Mouse (Mus musculus) T-helper 1 cell (primary cell): ENCODE measurements around the gene Stox2.

Experiments used
- in situ Hi-C: fragments of 300-600 bp; cut with MboI, MseI; formaldehyde crosslinking; loops from one replicate; pipeline ENCODE4 v1.15.1; 2025; ENCODE audit warnings: high pct_unique_total_duplicates

The Stox2 gene

DNA sequence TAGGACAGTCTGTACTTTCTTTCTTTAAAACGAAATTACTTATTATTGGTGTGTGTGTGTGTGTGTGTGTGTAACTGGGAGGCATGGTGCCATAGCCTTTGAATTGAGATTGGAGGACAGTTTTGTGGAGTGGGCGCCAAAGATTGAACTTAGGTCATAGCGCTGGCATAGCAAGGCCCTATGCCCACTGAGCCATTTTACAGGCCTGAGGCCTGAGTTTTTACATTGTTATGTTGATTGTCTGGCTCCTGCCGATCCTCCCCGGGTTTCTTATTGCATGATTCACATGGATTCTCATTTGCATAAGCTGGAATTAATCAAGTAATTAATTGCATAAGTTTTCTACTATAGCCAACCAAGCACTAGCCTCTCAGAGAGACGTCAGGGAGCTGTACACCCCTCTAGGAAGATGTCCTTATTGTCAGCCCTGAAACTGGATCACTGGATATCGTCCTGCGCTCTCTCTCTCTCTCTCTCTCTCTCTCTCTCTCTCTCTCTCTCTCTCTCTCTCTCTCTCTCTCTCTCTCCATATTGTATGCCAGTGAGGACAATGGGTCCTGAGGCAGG is 90.7 kb downstream of the Stox2 start:
- in situ Hi-C loops = no loop called here

DNA sequence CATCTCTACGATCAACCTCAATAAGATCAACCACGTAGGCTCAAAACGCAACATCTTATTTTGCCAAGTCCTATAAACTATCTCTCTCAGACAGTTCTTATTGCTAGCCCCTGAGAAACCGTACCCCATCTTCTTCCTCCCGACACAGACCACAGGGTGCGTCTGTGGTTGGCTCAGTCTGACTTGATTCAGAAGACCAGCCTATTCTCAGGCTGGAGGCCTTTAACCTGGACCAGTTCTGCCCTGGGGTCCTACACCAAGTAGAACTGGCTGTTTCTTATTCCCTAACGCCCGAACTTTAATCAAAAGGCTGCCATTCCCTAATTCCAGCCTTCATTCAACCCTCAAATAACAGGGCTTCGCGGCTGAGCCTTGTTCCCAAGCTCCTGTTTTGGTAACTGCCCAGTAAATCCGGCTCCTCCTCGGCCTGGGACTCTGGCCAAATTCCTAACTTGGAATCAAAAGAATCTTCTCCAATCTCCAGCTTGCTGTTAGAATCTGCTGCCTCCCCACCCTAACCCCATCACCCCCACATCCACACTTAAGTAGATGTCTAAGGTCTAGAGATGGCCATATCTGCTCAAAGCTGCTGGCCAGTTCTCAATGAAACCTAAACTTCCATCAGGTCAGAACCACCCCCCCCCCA is 91.5 kb downstream of the Stox2 start:
- in situ Hi-C loops = no loop called here

DNA sequence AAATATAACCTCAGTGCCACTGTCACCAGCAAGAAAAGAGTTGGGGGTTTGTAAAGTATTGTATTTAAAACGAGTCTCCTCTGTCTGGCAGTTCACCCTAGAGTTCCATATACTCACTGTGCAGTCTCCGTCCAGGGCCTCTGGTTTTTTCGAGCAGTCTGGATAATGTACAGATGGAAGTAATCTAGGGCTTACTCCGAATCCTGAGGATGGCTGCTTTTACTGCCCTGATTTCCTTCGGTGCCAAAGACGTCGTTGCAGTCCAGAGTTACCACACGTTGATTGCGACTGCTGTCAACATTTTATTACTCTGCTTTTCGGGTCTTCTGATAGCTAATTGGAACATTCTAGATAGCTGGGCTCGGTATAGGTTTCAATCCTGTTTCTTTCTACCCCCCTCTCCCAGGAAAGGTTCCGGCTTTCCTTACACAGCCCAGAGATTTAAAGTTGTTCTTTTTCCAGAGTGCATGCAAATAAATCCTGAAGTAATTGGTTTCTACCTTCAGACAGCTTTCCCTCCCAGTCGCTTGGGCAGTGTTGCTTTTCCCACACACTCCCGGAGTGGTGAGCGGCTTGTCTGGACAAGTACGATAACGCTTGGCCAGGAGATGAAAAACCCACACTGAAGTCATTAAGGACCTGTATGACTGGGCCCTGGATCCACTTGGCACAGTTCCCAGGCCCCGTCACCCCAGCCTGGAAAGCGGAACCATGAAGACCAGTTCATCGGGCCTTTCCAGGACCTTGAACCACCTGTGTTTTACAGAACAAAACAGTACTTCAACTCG is 94.1 kb downstream of the Stox2 start:
- in situ Hi-C loops = no loop called here

DNA sequence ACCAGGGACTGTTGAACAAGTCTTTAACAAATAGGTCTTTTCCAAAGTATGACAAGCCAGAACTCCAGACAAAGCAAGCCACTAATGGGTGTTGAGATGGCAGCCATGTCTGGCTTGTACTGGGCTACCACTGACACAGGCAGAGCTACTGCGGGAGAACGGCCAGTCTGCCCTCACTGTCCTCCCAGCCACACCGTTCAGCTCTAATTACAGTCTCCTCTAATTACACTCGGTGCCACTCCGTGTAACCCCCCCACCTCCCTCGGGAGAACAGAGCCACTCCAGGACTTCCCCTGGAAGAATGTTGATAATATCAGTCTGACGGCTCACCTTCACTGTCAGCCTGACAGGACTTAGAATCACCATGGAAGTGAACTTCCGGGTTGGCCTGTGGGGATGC is 97.1 kb downstream of the Stox2 start:
- in situ Hi-C loops = no loop called here

DNA sequence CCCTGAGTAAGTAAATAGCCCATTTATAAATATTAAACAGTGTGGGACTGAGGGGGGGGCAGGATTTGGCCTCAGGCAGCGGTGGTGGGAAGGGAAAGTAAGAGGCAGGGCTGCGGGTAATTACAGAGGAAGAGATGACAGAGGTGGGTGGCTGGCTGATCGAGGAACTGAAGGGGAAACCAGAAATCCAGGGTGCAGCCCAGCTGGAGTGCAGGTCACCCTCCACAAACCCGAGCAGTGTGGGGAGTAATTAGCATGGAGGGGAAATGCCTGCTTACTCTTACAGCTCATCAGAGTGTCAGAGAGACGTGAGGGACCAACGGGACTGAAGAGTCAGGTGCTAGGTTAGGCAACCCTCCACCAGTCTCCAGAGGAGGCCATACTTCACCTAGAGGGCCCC is 98.4 kb downstream of the Stox2 start:
- in situ Hi-C loops = no loop called here

DNA sequence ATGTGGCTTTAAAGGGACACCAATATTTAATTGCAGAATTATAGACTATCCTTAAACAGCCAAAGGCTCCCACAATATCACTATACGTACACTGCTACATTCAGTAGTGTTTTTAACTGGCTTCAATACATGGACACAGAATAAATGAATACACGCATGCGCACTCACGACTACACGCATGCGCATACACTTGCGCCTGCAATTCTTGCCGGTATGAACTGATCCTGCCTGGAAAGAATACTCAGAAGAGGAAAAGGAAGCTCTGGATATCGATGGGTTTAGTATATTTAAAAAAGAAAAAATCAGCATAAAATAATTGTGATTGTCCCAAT is 100.4 kb downstream of the Stox2 start:
- in situ Hi-C loops = no loop called here

DNA sequence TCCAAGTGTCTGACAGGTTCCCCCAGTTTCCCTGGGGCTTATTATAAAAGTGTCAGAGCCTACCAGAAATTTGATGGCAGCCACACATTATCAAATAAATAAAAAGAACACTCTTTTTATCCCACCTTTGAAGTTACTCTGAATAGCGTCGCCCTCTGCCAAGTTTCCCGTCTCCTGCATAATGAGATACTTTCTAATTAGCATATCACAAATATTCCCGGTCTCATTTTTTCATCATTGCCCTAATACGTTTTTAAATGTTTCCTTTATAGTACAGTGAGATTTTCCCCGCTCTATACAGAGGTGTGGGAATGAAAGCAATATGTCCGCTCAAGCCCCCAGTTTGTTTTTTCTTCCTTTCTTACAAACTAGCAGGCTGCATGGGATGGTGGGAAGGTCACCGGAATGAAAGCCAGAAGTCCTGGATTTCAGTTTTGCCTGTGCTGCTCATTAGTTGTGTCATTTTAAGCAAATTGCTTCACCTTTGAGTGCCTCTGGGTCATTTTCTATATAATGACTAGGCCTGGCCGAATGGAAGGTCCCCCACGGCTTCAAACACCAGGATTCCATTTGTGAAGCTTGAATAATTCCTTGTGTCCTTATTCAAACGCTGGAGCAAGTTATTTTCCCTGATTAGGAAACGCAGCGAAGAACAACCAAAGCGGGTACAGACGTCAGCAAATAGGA is 100.9 kb downstream of the Stox2 start:
- in situ Hi-C loops = no loop called here

DNA sequence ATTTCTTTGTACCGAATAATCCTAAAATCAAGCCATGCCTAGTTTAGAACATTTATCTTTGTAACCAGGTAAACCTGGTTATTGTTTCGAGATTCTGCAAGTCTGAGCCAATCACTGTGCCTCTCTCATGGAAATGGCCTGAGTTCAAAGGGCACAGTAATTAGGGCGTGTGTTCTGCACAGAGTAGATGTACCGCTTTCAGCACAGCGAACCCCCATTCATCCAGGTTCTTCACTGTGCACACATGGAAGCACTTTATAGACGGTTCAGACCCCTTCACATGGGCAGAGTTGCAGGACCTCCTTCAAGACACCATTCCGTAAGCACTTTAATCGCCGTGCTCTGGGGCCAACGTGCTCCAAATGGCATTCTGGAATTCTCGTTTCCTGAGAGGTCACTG is 104.7 kb downstream of the Stox2 start:
- in situ Hi-C loops = no loop called here

DNA sequence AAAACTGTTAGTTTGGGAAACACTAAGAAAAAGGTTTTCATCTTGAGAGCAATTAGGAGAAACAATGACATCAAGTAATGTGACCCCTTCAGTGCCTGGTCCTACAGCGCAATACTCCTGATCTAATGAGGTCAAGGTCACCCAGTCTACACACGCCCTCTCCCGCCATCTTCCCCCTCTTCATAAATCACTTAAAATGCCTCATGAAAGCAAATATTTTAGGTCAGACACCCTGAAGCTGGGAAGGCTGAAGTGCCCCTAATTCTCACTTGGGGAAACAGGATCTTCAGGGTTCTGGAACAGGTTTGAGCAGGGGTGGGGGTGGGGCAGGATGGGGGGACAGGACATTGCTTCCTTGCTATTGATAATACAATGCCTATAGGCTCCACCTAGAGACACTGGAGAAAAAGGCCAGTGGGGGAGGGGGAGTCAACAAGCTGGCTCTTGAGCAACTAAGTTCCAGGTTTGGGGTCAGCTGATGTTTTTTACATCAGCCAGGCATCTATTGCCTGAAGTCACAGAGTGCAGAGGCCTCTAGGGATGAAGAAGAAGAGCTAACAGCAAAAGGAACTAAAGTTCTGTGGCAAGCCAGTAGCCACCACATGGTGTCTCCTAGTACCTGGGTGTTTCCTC is 107.4 kb downstream of the Stox2 start:
- in situ Hi-C loops = no loop called here

DNA sequence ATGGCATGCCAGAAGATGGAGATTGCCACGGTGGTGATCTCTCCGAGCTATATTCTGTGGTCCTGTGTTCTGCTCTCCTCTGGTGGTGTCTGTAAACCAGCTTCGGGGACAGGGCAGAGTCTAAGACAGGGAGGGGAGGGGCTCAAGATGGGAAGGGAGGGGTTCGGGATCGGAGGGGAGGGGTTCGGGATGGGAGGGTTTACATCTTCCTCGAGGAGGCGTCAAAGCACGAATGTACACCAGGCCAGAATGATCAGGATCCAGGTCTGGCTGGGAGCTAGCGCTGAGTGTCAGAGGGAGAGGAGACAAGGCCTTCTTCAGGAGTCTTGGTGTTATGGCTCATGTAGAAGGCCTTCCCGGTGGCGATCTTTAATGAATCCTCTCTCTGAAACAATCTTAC is 109.7 kb downstream of the Stox2 start:
- in situ Hi-C loops = no loop called here

DNA sequence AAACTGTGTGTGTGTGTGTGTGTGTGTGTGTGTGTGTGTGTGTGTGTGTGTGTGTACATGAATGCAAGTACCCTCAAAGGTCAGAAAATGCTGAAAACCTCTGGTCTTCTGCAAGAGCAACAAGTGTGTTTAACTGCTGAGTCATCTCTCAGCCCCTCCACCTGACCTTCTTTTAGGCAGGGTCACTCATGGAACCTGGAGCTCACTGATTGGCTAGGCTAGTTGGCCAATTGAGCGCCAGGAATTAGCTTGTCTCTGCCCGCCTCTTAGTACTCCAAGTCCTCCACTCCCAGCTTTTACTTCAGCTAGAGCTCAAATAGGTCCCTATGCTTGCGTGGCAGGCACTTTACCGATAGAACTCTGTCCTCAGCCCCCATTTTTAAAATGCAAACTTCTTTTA is 110.2 kb downstream of the Stox2 start:
- in situ Hi-C loops = no loop called here

DNA sequence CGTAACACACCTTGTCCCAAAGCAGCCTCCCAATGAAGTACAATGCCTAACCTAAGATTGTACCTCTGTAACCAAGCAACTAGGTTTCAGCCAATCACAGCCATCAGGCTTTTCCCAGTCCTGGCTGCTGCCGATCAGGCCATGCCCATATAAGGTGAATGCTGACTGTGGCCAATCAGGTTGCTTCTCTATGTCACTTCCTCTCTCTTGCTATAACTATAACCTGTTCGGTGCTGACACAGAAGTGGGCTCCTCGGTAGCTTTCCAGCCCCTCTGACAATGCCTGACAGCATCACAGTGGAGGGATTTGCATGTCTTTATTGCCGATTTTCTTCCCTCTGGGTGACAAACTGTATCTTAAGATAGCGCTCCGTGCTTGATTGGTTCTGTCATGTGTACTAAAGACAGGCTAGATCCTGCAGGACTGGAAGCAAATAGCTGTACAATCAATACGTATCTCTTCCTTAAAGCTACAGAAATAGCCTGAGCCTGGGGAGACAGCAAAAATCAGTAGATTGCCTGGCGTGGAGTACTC is 111.9 kb downstream of the Stox2 start:
- in situ Hi-C loops = no loop called here

DNA sequence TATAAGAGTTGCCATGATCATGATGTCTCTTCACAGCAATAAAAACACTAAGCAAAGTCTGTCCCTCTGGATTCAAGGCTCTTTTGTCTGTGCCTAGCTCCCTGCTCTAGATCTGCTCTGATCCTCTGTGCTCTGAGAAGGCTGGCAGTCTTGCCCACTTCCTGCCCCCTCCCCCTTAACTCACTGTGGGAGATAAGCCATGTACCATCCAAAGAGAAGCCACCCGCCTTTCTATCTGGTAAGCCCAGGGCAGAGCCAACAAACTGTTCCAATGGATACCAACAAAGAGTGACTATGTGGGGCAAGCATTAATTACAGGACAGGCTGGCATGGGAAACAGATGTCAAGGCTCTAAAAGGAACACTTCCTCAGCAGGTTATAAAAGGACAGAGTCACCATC is 113.2 kb downstream of the Stox2 start:
- in situ Hi-C loops = no loop called here

DNA sequence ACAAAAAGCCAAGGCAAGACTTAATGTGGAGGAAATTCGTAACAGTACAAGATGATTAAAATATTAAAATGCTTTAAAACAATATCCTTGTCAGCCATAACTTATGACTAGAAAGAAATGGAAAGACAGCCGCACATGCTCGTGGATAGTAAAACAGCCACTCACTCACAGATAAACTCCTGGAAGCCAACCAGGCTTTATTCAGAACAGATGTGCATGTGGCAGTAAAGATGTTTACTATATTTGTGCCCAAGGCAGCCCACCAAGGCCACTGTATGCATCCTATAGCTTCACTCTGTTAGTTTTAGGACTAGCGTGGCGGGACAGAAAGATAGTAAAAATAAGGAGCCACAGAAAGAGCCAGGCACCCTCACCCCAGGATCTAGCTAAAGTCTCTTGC is 115.2 kb downstream of the Stox2 start:
- in situ Hi-C loops = no loop called here

DNA sequence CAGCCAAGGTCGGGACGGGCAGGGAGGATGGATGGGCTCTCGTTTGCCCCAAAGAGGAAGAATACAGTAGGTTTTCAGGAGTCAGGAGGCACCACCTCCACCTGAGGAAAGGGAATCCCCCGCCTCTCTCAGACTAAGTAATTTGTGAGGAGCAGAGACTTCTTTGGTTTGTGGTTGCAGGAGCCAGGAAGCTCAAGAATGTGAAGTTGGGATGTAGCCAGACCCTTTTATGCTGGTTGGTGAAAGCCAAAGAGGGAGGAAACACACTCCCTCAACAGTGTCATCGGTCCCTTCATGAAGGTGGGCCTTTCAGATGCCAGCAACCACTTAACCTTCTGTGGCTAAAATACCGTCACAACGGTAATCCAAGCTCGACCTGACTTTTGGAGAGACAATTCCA is 119.8 kb downstream of the Stox2 start:
- in situ Hi-C loops = no loop called here

DNA sequence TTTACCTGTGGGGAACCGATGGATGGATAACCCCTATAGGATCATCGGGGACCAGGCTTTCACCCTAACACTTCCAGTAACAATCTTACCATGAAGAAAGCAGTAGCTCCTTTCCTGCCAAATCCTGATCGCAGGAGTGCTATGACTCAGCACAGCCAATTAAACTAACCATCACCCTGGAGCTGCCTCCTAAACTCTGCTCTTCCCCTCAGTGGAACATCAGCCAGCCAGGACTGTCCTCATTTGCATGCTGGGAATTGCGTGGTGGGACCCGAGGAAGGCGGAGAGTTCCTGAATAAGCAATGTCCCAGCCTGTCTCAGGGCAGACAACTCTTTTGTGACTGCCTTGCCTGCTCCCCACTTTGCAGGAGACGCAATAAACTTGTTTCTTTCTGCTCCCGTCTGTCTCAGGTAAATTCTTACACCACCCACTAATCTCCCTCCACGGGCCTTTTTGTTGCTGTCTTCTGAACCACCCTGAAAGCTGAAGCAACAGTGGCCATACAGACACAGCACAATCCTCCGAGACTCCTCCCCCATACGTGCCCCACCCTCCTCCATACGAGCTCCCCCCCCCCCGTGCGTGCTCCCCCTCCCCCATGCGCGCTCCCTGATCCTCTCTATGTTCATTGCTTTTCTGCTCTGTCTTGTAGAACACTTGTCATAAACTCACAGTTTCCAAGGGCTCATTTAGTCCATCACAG is 121.9 kb downstream of the Stox2 start:
- in situ Hi-C loops = no loop called here

DNA sequence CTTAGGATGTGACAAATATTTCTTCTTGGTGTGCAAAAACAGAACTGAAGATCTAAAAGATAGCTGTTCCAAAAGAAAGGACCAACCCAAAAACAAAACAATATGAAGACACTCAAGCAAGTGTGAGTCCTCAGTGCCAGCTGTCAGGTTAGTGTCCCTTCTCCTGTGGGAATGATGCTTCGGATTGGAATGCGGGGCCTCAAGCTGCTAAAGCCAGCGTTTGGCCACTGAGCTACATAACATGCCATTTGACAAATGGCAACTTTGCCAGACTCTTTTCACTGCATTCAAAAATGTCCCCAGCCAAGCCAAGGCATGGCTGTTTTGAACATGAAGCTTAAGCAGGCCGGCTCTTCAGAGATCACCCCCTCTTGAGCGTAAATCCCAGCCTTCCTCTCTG is 124.9 kb downstream of the Stox2 start:
- in situ Hi-C loops = no loop called here

DNA sequence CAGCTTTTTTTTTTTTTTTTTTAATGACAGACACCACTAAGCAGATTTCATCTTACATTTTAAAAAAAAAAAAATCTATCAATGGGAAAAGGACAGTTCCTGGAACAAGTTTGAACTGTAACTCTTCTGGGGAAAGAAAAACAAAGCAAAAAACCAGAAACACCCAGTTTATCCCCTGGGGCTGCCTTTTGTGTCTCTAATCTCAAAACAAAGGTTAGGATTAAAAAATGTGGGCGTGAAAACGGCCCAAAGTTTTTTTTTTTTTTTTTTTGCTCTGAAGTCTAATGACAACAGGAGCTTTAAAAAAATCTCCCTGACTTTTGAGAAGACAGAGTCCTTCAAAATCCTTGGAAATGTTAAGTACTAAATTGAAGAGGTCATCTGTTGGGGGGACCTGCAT is 125.5 kb downstream of the Stox2 start:
- in situ Hi-C loops = no loop called here

DNA sequence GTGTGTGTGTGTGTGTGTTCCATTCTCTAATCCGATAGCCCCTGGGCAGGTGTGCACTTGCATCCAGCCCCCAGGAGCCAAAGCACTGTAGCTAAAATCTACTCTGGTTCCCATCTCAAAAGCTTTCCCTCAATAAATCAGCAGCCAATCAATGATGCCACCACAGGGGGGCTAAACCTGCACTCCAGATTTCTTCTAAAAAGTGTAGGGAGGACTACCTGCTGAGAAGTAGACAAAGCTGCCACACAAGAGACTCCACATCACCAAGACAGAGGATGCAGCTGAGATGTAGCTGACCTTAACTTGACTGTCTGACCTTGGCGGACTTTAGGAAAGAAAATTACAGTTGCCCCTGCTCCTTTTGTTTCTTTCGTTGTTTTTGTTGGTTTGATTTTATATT is 127.7 kb downstream of the Stox2 start:
- in situ Hi-C loops = no loop called here

DNA sequence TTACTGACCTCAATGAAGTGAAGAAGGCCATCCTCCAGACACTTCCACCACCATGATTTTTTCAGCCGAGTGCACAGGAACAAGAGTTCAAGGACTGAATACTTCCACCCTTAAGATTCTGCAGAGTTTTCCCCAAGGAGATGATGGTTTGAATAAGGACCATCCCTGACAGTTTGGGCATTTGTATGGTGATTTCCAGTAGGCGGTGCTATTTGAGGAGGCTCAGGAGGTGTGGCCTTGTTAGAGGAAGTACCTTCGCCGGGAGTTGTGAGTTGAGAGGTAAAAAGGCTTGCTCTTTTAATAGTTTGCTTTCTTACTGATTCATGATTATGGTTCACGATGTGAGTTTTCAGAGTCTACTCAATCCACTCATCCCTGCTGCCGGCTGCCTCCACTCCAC is 138.0 kb downstream of the Stox2 start:
- in situ Hi-C loops = no loop called here

DNA sequence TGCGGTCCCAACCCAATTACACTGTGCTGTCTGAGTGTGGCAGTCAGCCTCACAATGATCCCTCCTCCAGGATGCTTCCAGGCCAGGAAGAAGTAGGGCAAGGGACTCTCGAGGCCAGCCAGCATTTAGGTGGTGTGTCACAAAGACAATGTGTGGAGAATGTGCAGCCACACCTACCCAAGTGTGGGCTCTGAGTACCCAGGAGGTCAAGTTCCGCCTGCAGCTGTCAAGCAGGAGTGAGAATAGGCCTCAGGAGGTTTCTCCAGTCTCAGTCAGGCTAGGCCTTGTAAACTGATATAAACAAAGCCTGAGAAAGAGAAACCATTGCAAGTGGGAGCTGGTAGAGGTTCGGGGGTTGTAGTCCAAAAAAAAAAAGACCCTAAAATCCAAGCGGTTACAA is 139.8 kb downstream of the Stox2 start:
- in situ Hi-C loops = no loop called here
